Mouse (Mus musculus): ENCODE measurements around the gene Vmn1r23. TPM values are rescaled to one million over a fixed set of nuclear protein-coding genes. Genes with fewer than 3 reads are reported as not detected.

Gene Vmn1r23
- polyA plus RNA-seq (2014; fragmentation: Illumina TruSeq; extraction: RNeasy Lipid Tissue Mini Kit (QIAGEN cat#74804); ENCODE audit: low replicate concordance) = not detected

DNA sequence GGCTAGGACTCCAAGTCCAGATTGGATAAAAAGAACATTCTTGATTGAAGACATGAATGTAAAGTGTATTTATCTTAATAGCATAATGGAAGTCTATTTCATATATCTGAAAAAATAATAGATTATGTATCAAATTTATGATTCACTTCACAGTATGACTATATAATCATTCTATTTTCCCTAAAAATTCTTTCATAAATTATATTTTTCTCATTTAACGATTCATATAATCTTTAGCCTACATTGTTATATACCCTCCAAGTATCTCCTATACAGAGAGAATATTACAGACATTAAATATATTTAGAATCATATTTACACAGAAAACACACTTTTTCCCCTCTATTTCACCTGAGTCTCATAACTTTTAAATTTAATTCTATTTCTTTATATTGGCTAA, at the start of gene Vmn1r23:
TSS of gene Vmn1r23 (minus strand) at position 101 of the 400 bp plus-strand sequence.

GRCm38 (mm10) chr6:57961403-57961802, 34.8 kb upstream of the Vmn1r23 start, which contains the start of gene Vmn1r24:
TSS of gene Vmn1r24 (minus strand) at chr6:57961503.

GRCm38 (mm10) chr6:57907928-57908327, 18.7 kb downstream of the Vmn1r23 start, which contains the start of gene Vmn1r22:
TSS of gene Vmn1r22 (minus strand) at chr6:57908028.

Other genes with a start within 250 kb of the Vmn1r23 start
- 17.6 TPM for gene Pyurf, start 234.8 kb downstream of the Vmn1r23 start, polyA plus RNA-seq (2014; fragmentation: Illumina TruSeq; extraction: RNeasy Lipid Tissue Mini Kit (QIAGEN cat#74804); ENCODE audit: low replicate concordance)
- gene Lancl2, start 224.3 kb downstream of the Vmn1r23 start, polyA plus RNA-seq (2014; fragmentation: Illumina TruSeq; extraction: RNeasy Lipid Tissue Mini Kit (QIAGEN cat#74804); ENCODE audit: low replicate concordance) = 15.5 TPM
- 22.5 TPM for gene Vopp1, start 101.7 kb downstream of the Vmn1r23 start, polyA plus RNA-seq (2014; fragmentation: Illumina TruSeq; extraction: RNeasy Lipid Tissue Mini Kit (QIAGEN cat#74804); ENCODE audit: low replicate concordance)
- not detected for gene Vmn1r21, start 76.5 kb downstream of the Vmn1r23 start, polyA plus RNA-seq (2014; fragmentation: Illumina TruSeq; extraction: RNeasy Lipid Tissue Mini Kit (QIAGEN cat#74804); ENCODE audit: low replicate concordance)
- not detected for gene Vmn1r22, start 18.8 kb downstream of the Vmn1r23 start, polyA plus RNA-seq (2014; fragmentation: Illumina TruSeq; extraction: RNeasy Lipid Tissue Mini Kit (QIAGEN cat#74804); ENCODE audit: low replicate concordance)
- gene Vmn1r24, start 34.7 kb upstream of the Vmn1r23 start, polyA plus RNA-seq (2014; fragmentation: Illumina TruSeq; extraction: RNeasy Lipid Tissue Mini Kit (QIAGEN cat#74804); ENCODE audit: low replicate concordance) = not detected
- not detected for gene Vmn1r25, start 54.0 kb upstream of the Vmn1r23 start, polyA plus RNA-seq (2014; fragmentation: Illumina TruSeq; extraction: RNeasy Lipid Tissue Mini Kit (QIAGEN cat#74804); ENCODE audit: low replicate concordance)
- not detected for gene Vmn1r26, start 88.3 kb upstream of the Vmn1r23 start, polyA plus RNA-seq (2014; fragmentation: Illumina TruSeq; extraction: RNeasy Lipid Tissue Mini Kit (QIAGEN cat#74804); ENCODE audit: low replicate concordance)

All from small intestine, adult 10 weeks (tissue).